Mouse (Mus musculus) neural tube, embryonic 14.5 days (tissue): ENCODE measurements around the gene Cep63. TPM values are rescaled to one million over a fixed set of nuclear protein-coding genes. Genes with fewer than 3 reads are reported as not detected.

ENCODE experiments used
- ATAC-seq: fragments of 200-750 bp; cut with Nextera tagmentation; 2 replicates; pipeline ENCODE4 v1.8.0; 2017; ENCODE audit warnings: low read depth, mild to moderate bottlenecking, moderate TSS enrichment, moderate library complexity
- H3K27ac ChIP-seq: fragments of 300-500 bp; sonication (generic); 2 replicates; pipeline ENCODE4 v1.5.1; 2014; ENCODE audit warnings: low read depth, mild to moderate bottlenecking, control low read depth, low read length, moderate library complexity, mixed read lengths
- H3K27me3 ChIP-seq: fragments of 300-500 bp; sonication (generic); 2 replicates; pipeline ENCODE4 v1.6.1; 2014; ENCODE audit warnings: low read length; ENCODE audit not compliant: control insufficient read depth, insufficient read depth
- H3K36me3 ChIP-seq: fragments of 300-500 bp; sonication (generic); 2 replicates; pipeline ENCODE4 v1.6.1; 2014; ENCODE audit warnings: low read length, mixed read lengths; ENCODE audit not compliant: control insufficient read depth, insufficient read depth
- H3K4me1 ChIP-seq: fragments of 300-500 bp; sonication (generic); 2 replicates; pipeline ENCODE4 v1.6.1; 2014; ENCODE audit warnings: low read length; ENCODE audit not compliant: control insufficient read depth, insufficient read depth
- H3K4me2 ChIP-seq: fragments of 300-500 bp; sonication (generic); 2 replicates; pipeline ENCODE4 v1.6.1; 2014; ENCODE audit warnings: mild to moderate bottlenecking, low read depth, low read length, control low read depth
- H3K4me3 ChIP-seq: fragments of 300-500 bp; sonication (generic); 2 replicates; pipeline ENCODE4 v1.5.1; 2014; ENCODE audit warnings: low read depth, low read length, control low read depth, mixed read lengths
- H3K9ac ChIP-seq: fragments of 300-500 bp; sonication (generic); replicated peaks from 2 replicates; pipeline ENCODE4 v1.6.1; 2014; ENCODE audit warnings: low read depth, mild to moderate bottlenecking, control low read depth, low read length, mixed read lengths
- H3K9me3 ChIP-seq: fragments of 300-500 bp; sonication (generic); 2 replicates; pipeline ENCODE4 v1.6.1; 2016; ENCODE audit warnings: low read length; ENCODE audit not compliant: control insufficient read depth
- WGBS: fragments of 180-500 bp; shearing (Covaris S2); extraction: QIAGEN DNeasy Blood & Tissue Kit; methylation state at CpG from one replicate; pipeline ENCODE4 v1.1.7; 2014; 5-methylcytosine and 5-hydroxymethylcytosine counted together
- polyA plus RNA-seq: library from polyadenylated mRNA; unstranded; fragments of >200 nt; fragmentation: Nextera tagmentation; extraction: Ambion mirVana; gene quantifications from 2 replicates; pipeline ENCODE4 v1.2.1, GENCODE M21; 2014

Gene Cep63
- polyA plus RNA-seq, 1 experiment from 2014 or later, result 33.4 TPM

DNA sequence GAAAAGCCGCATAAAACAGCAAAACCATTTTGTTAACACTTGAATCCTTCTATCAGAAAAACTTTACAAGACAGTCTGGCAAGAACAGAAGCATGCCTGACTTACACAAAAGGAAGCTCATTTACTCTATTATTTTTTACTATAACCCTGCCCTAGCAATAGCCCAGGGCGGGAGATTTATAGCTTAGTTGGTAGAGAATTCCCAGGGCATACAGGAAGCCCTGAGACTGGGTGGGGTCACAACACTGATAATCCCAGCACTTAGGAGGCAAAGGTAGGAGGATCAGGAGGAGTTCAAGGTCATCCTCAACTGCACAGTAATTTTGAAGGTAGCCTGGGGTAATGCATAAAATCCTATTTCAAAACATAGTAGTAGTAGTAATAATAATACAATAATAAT, 24.7 kb downstream of the Cep63 start:
- H3K9ac ChIP-seq, result no peak overlapping the region
- H3K36me3 ChIP-seq, result peaks cover 16% of the 10 kb centered on the region; the same call in 1 of the 2 replicates
- no peaks in the 10 kb centered on the region for H3K9me3 ChIP-seq
- no peak overlapping the region for H3K4me2 ChIP-seq
- H3K4me1 ChIP-seq, result no peaks in the 10 kb centered on the region
- WGBS, result 90% methylated on average over 2 of the region's 2 CpGs
- ATAC-seq, result no peak
- no peak overlapping the region for H3K4me3 ChIP-seq
- H3K27ac ChIP-seq, result no peak overlapping the region
- H3K27me3 ChIP-seq, result no peaks in the 10 kb centered on the region

DNA sequence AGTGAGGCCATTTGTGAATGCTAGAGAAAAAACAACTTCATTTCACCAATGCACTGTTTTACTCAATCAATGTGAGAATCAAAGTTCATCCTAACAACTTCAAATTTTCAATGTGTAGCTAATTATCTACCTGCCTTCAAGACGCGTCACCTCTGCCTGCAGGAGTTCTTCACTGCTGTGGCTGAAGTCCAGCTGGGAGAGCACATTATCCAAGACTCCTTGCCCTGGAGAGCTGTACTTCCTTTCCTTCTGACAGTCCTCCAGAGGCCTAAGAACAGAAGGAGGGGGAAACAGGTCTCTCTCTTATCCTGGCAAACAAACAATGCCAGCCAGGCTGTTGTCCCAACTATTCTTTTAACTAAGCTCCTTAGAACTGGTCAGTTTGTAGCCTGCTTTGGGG, 25.1 kb downstream of the Cep63 start:
- H3K27ac ChIP-seq, result no peak overlapping the region
- WGBS, result 85% methylated on average over 2 of the region's 2 CpGs
- no peak for ATAC-seq
- H3K9me3 ChIP-seq, result no peaks in the 10 kb centered on the region
- H3K27me3 ChIP-seq, result no peaks in the 10 kb centered on the region
- H3K9ac ChIP-seq, result no peak overlapping the region
- H3K36me3 ChIP-seq, result peaks cover 19% of the 10 kb centered on the region
- H3K4me3 ChIP-seq, result no peak overlapping the region
- no peaks in the 10 kb centered on the region for H3K4me1 ChIP-seq
- no peak overlapping the region for H3K4me2 ChIP-seq

DNA sequence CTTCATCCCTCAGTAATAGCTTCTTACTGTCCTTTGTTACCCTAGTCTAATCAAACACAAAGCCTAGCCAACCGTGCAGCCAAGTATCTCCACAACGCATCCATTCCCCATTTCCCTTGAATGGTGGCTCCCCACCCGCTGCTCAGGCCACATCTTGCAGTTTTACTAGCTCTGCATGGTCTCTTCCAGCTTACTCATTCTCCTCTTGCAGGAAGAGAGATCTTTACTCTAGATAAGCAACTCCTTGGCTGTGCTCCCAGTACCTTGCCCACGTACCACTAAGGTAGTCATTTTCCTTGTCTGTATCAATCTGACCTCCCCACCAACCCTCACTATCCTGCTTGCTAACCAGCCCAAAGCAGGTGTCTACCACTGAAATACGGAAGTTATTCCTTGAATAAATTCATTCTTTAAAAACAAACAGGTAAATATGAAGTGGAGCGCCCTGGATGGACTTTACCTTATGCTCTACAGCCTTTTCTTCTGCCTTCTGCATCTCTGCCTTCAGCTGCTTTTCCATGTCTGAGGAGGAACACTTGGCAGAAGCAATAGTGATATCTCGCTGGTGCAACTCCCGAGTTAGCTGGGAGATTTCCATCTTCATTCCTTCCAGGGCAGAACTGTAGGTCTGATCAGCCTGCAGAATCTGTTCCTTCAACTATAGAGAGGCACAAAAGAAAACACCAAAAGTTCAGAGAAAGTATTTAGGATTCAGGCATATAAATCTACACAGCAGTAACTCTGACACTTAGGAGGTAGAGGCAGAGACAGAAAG, 30.5 kb downstream of the Cep63 start:
- WGBS, result 84% methylated on average over 8 of the region's 8 CpGs
- Histone ChIP-seq H3K36me3 (peaks cover 15% of the 10 kb centered on the region), H3K4me3 (no peak overlapping the region), H3K9me3 (no peaks in the 10 kb centered on the region), H3K27ac (no peak overlapping the region), H3K4me2 (no peak overlapping the region), H3K4me1 (no peaks in the 10 kb centered on the region), H3K27me3 (no peaks in the 10 kb centered on the region), H3K9ac (no peak overlapping the region)
- no peak for ATAC-seq

DNA sequence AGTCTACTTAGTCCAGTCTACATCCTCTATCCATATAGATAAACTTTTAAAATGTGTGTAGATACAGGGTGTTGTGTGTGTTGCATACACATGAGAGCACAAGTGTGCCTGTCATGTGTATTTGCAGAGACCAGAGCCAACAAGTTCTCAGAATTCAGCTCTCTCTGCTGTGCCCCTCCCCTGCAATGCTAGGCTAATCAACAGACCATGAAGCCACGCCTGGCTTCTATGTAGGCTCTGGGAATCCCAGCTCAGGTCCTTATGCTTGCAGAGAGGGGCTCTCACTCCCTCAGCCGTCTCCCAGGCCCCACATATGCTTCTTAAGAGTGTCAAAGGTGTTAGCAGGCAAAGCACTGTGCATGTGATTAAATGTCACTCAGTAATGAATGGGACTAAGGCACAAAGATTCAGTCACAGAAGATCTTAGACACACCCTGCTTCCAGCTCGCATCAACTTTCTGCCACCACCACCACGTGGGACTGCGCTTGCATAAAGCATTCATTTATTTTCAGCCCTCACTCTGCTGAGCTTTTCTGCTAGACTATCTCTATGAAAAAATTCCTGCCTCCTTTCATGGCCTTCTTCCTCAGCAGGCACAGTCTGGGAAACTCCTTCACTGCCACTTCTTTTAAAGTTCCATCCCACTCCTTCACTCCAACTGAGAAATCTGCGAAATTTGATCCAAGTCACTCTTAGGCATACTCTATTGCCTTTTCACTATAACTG, 31.5 kb downstream of the Cep63 start:
- H3K9me3 ChIP-seq, result no peaks in the 10 kb centered on the region
- no peak for ATAC-seq
- H3K27ac ChIP-seq, result no peak overlapping the region
- H3K9ac ChIP-seq, result no peak overlapping the region
- H3K4me1 ChIP-seq, result no peaks in the 10 kb centered on the region
- no peak overlapping the region for H3K4me2 ChIP-seq
- peaks cover 12% of the 10 kb centered on the region for H3K36me3 ChIP-seq
- no peak overlapping the region for H3K4me3 ChIP-seq
- H3K27me3 ChIP-seq, result no peaks in the 10 kb centered on the region
- WGBS, result 62% methylated on average over 6 of the region's 6 CpGs

DNA sequence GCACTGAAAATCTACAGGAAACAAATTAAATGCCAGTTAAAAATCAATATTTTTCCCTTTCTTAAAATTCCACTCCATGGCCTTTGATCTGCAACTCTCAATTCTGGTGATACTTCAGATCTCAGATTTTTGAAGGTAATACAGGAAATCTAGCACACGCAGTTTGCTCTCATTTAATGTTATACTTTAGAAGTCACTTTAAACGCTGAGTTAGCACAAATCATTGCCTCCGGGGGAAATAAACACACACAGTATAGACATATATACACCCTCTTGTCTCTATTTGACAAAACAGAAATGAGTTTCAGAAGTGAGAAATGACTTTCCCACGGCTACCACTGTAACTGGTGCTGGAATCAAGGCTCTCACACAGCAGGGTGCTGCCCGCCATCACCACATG, 39.0 kb downstream of the Cep63 start:
- 59% methylated on average over 5 of the region's 5 CpGs for WGBS
- Histone ChIP-seq H3K27me3 (no peaks in the 10 kb centered on the region), H3K36me3 (no peaks in the 10 kb centered on the region), H3K27ac (no peak overlapping the region), H3K4me2 (no peak overlapping the region), H3K9ac (no peak overlapping the region), H3K9me3 (no peaks in the 10 kb centered on the region), H3K4me1 (no peaks in the 10 kb centered on the region), H3K4me3 (no peak overlapping the region)
- no peak for ATAC-seq

DNA sequence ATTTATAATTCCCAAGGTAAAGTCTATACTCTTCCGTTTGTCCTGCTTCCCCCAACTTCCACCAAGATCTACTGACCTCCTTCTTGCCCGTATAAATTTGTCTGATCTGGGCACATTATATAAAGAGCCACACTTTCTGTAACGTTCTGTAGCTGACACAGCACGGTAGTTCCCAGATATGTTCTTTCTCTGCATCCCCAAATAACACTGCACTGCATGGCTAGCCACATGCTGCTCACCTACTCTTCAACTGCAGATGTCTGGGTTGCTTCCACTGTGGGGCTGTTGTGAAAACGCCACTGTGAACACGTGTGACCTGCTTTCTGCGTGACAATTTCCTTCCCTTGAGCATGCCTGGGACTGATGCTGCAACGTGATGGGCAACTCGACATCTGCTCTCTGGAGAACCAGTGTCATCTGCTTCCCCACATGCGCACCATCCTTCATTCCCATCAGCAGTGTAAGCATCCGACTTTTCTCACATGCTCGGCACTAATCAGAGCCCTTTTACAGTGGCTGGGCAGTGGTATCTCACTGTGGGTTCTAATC, 44.3 kb downstream of the Cep63 start:
- Histone ChIP-seq H3K4me2 (no peak overlapping the region), H3K9ac (no peak overlapping the region), H3K27me3 (no peaks in the 10 kb centered on the region), H3K4me3 (no peak overlapping the region), H3K27ac (no peak overlapping the region), H3K4me1 (no peaks in the 10 kb centered on the region), H3K9me3 (no peaks in the 10 kb centered on the region), H3K36me3 (no peaks in the 10 kb centered on the region)
- ATAC-seq, result no peak
- 71% methylated on average over 12 of the region's 12 CpGs for WGBS

DNA sequence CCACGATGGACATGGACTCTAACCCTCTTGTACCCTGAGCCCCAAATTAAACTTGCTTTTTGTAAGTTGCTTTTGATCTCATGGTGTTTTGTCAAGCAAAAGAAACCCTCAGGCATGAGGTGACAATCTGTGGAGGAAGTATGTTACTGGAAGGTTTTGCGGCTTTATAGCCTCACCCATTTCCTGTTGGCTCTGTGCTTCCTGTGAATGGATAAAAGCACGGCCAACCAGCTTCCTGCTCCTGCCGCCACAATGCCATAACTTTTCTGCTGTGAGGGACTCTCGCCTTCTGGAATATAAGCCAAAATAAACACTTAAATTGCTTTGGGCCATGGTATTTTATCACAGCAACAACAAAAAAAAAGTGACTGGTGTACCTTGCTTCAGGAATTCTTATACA, 48.9 kb downstream of the Cep63 start:
- Histone ChIP-seq H3K9me3 (no peaks in the 10 kb centered on the region), H3K9ac (no peak overlapping the region), H3K4me2 (no peak overlapping the region), H3K36me3 (no peaks in the 10 kb centered on the region), H3K4me1 (no peaks in the 10 kb centered on the region), H3K4me3 (no peak overlapping the region), H3K27me3 (no peaks in the 10 kb centered on the region), H3K27ac (no peak overlapping the region)
- 85% methylated on average over 5 of the region's 5 CpGs for WGBS
- no peak for ATAC-seq

DNA sequence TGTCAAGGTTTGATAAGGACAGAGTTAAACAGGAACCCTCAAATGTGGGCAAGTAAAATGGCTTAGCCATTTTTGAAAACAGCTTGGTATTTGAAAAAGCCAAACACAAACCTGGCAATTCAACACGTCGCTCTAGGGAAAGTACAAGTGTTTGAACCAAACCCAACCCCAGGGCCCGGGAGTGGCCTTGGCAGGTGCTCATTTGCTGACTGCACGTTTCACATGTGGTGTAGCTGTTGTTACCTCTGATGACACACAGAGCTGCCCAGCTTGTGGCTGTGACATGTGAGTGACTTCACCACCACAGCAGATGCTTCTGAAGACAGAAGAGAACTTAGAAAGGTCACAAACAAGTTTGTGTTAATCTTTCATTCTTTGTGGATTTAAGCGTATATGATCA, 53.4 kb downstream of the Cep63 start:
- Histone ChIP-seq H3K4me2 (no peak overlapping the region), H3K9ac (no peak overlapping the region), H3K4me3 (no peak overlapping the region), H3K27ac (no peak overlapping the region), H3K36me3 (no peaks in the 10 kb centered on the region), H3K4me1 (no peaks in the 10 kb centered on the region), H3K9me3 (no peaks in the 10 kb centered on the region), H3K27me3 (no peaks in the 10 kb centered on the region)
- no peak for ATAC-seq
- 77% methylated on average over 5 of the region's 5 CpGs for WGBS

DNA sequence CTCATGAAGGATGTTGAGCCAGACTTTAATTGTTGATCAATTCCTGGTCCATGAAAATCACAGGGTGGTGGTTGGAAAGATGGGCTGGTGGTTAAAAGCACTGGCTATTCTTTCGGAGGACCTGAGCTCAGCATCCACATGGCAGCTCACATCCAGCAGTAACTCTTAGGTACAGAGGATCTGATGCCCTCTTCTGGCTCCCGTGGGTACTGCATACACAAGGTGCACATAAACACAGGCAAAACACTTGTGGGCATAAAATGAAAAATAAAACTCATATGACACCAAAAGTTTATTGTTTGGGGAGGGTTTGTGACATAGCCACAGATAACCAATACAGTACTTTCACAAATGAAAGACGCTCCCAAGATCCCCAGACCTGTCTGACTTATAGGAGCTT, 67.9 kb downstream of the Cep63 start:
- H3K27me3 ChIP-seq, result no peaks in the 10 kb centered on the region
- H3K27ac ChIP-seq, result no peak overlapping the region
- H3K4me1 ChIP-seq, result no peaks in the 10 kb centered on the region
- H3K36me3 ChIP-seq, result no peaks in the 10 kb centered on the region
- ATAC-seq, result no peak
- no peak overlapping the region for H3K4me3 ChIP-seq
- whole genome bisulfite sequencing, result 95% methylated on average over 3 of the region's 3 CpGs
- H3K4me2 ChIP-seq, result no peak overlapping the region
- no peaks in the 10 kb centered on the region for H3K9me3 ChIP-seq
- no peak overlapping the region for H3K9ac ChIP-seq
